Mouse (Mus musculus): Measurements from ENCODE around the gene Tbx3. TPM values are rescaled to one million over a fixed set of nuclear protein-coding genes. Genes with fewer than 3 reads are reported as not detected.
A peak's percentile ranks its signal among the peaks of the same experiment; 100 is the strongest.

Gene Tbx3
- polyA plus RNA-seq, 1 experiment from 2014 or later, result 37.5 TPM

- 59% methylated on average over 2 of the region's 2 CpGs for WGBS
- Histone ChIP-seq H3K4me2 (ENCODE audit: low read depth, low read length) (no peak overlapping the region), H3K9ac (ENCODE audit: low read depth, low read length) (no peak overlapping the region), H3K4me1 (ENCODE audit: control insufficient read depth, insufficient read depth, low read length) (peaks cover 5% of the 10 kb centered on the region; the same call in 1 of the 2 replicates), H3K4me3 (ENCODE audit: low read length) (no peak overlapping the region), H3K36me3 (ENCODE audit: control insufficient read depth, insufficient read depth, low read length) (no peaks in the 10 kb centered on the region), H3K27ac (ENCODE audit: low read length) (no peak overlapping the region), H3K27me3 (replicated peaks; ENCODE audit: control insufficient read depth, insufficient read depth, low read length) (no peaks in the 10 kb centered on the region), H3K9me3 (ENCODE audit: control insufficient read depth, low read length) (no peaks in the 10 kb centered on the region)
- 0 out of 2 replicates have a peak, but pooled peaks have one; percentile 27 for ATAC-seq
Observed at GRCm38 (mm10) chr5:119634861-119635260, 35.6 kb upstream of the Tbx3 start.

- no peak for ATAC-seq
- no peak overlapping the region for H3K27ac ChIP-seq (ENCODE audit: low read length)
- no peaks in the 10 kb centered on the region for H3K27me3 ChIP-seq (replicated peaks; ENCODE audit: control insufficient read depth, insufficient read depth, low read length)
- no peak overlapping the region for H3K4me2 ChIP-seq (ENCODE audit: low read depth, low read length)
- H3K4me3 ChIP-seq (ENCODE audit: low read length), result no peak overlapping the region
- H3K9ac ChIP-seq (ENCODE audit: low read depth, low read length), result no peak overlapping the region
- no peaks in the 10 kb centered on the region for H3K9me3 ChIP-seq (ENCODE audit: control insufficient read depth, low read length)
- H3K36me3 ChIP-seq (ENCODE audit: control insufficient read depth, insufficient read depth, low read length), result no peaks in the 10 kb centered on the region
- H3K4me1 ChIP-seq (ENCODE audit: control insufficient read depth, insufficient read depth, low read length), result peaks cover 5% of the 10 kb centered on the region; the same call in 1 of the 2 replicates
- WGBS, result 35% methylated on average over 12 of the region's 12 CpGs
Observed at GRCm38 (mm10) chr5:119638300-119638699, 32.2 kb upstream of the Tbx3 start.

- Histone ChIP-seq H3K27ac (ENCODE audit: low read length) (no peak overlapping the region), H3K4me2 (ENCODE audit: low read depth, low read length) (no peak overlapping the region), H3K27me3 (replicated peaks; ENCODE audit: control insufficient read depth, insufficient read depth, low read length) (no peaks in the 10 kb centered on the region), H3K4me3 (ENCODE audit: low read length) (no peak overlapping the region), H3K9ac (ENCODE audit: low read depth, low read length) (no peak overlapping the region), H3K9me3 (ENCODE audit: control insufficient read depth, low read length) (no peaks in the 10 kb centered on the region), H3K4me1 (ENCODE audit: control insufficient read depth, insufficient read depth, low read length) (peaks cover 7% of the 10 kb centered on the region; the same call in 1 of the 2 replicates), H3K36me3 (ENCODE audit: control insufficient read depth, insufficient read depth, low read length) (no peaks in the 10 kb centered on the region)
- ATAC-seq, result no peak
- 61% methylated on average over 9 of the region's 9 CpGs for WGBS
Observed at GRCm38 (mm10) chr5:119641094-119641493, 29.4 kb upstream of the Tbx3 start.

- no peak overlapping the region for H3K9ac ChIP-seq (ENCODE audit: low read depth, low read length)
- H3K36me3 ChIP-seq (ENCODE audit: control insufficient read depth, insufficient read depth, low read length), result no peaks in the 10 kb centered on the region
- H3K4me3 ChIP-seq (ENCODE audit: low read length), result no peak overlapping the region
- no peak for ATAC-seq
- H3K4me2 ChIP-seq (ENCODE audit: low read depth, low read length), result no peak overlapping the region
- no peaks in the 10 kb centered on the region for H3K9me3 ChIP-seq (ENCODE audit: control insufficient read depth, low read length)
- H3K4me1 ChIP-seq (ENCODE audit: control insufficient read depth, insufficient read depth, low read length), result peaks cover 7% of the 10 kb centered on the region; the same call in 1 of the 2 replicates
- WGBS, result 45% methylated on average over 3 of the region's 3 CpGs
- no peaks in the 10 kb centered on the region for H3K27me3 ChIP-seq (replicated peaks; ENCODE audit: control insufficient read depth, insufficient read depth, low read length)
- no peak overlapping the region for H3K27ac ChIP-seq (ENCODE audit: low read length)
Observed at GRCm38 (mm10) chr5:119641714-119642113, 28.8 kb upstream of the Tbx3 start.

GRCm38 (mm10) chr5:119646965-119647364, 23.5 kb upstream of the Tbx3 start:
- H3K36me3 ChIP-seq (ENCODE audit: control insufficient read depth, insufficient read depth, low read length), result no peaks in the 10 kb centered on the region
- no peaks in the 10 kb centered on the region for H3K9me3 ChIP-seq (ENCODE audit: control insufficient read depth, low read length)
- 73% methylated on average over 2 of the region's 2 CpGs for WGBS
- H3K4me2 ChIP-seq (ENCODE audit: low read depth, low read length), result no peak overlapping the region
- H3K9ac ChIP-seq (ENCODE audit: low read depth, low read length), result no peak overlapping the region
- no peaks in the 10 kb centered on the region for H3K27me3 ChIP-seq (replicated peaks; ENCODE audit: control insufficient read depth, insufficient read depth, low read length)
- H3K4me3 ChIP-seq (ENCODE audit: low read length), result no peak overlapping the region
- H3K27ac ChIP-seq (ENCODE audit: low read length), result no peak overlapping the region
- H3K4me1 ChIP-seq (ENCODE audit: control insufficient read depth, insufficient read depth, low read length), result 0 out of 2 replicates have a peak, but pooled peaks cover 3% of the 10 kb centered on the region
- no peak for ATAC-seq

GRCm38 (mm10) chr5:119651135-119651965, 19.1 kb upstream of the Tbx3 start:
- WGBS, result 40% methylated on average over 13 of the region's 13 CpGs
- ATAC-seq, result no peak
- no peak overlapping the region for H3K27ac ChIP-seq (ENCODE audit: low read length)
- H3K4me1 ChIP-seq (ENCODE audit: control insufficient read depth, insufficient read depth, low read length), result no peaks in the 10 kb centered on the region
- no peaks in the 10 kb centered on the region for H3K36me3 ChIP-seq (ENCODE audit: control insufficient read depth, insufficient read depth, low read length)
- H3K9me3 ChIP-seq (ENCODE audit: control insufficient read depth, low read length), result no peaks in the 10 kb centered on the region
- no peak overlapping the region for H3K9ac ChIP-seq (ENCODE audit: low read depth, low read length)
- H3K4me3 ChIP-seq (ENCODE audit: low read length), result no peak overlapping the region
- H3K4me2 ChIP-seq (ENCODE audit: low read depth, low read length), result no peak overlapping the region
- H3K27me3 ChIP-seq (replicated peaks; ENCODE audit: control insufficient read depth, insufficient read depth, low read length), result peaks cover 10% of the 10 kb centered on the region

- Histone ChIP-seq H3K36me3 (ENCODE audit: control insufficient read depth, insufficient read depth, low read length) (no peaks in the 10 kb centered on the region), H3K9ac (ENCODE audit: low read depth, low read length) (no peak overlapping the region), H3K27ac (ENCODE audit: low read length) (no peak overlapping the region), H3K4me3 (ENCODE audit: low read length) (no peak overlapping the region), H3K9me3 (ENCODE audit: control insufficient read depth, low read length) (no peaks in the 10 kb centered on the region), H3K4me2 (ENCODE audit: low read depth, low read length) (no peak overlapping the region), H3K27me3 (replicated peaks; ENCODE audit: control insufficient read depth, insufficient read depth, low read length) (peaks cover 47% of the 10 kb centered on the region), H3K4me1 (ENCODE audit: control insufficient read depth, insufficient read depth, low read length) (no peaks in the 10 kb centered on the region)
- 33% methylated on average over 7 of the region's 7 CpGs for whole genome bisulfite sequencing
- no peak for ATAC-seq
Observed at GRCm38 (mm10) chr5:119656354-119656753, 14.1 kb upstream of the Tbx3 start.

GRCm38 (mm10) chr5:119656856-119657255, 13.6 kb upstream of the Tbx3 start:
- ATAC-seq, result no peak
- Histone ChIP-seq H3K27me3 (replicated peaks; ENCODE audit: control insufficient read depth, insufficient read depth, low read length) (peaks cover 47% of the 10 kb centered on the region), H3K4me1 (ENCODE audit: control insufficient read depth, insufficient read depth, low read length) (no peaks in the 10 kb centered on the region), H3K36me3 (ENCODE audit: control insufficient read depth, insufficient read depth, low read length) (no peaks in the 10 kb centered on the region), H3K9ac (ENCODE audit: low read depth, low read length) (no peak overlapping the region), H3K9me3 (ENCODE audit: control insufficient read depth, low read length) (no peaks in the 10 kb centered on the region), H3K4me2 (ENCODE audit: low read depth, low read length) (no peak overlapping the region), H3K4me3 (ENCODE audit: low read length) (no peak overlapping the region), H3K27ac (ENCODE audit: low read length) (no peak overlapping the region)
- 16% methylated on average over 21 of the region's 21 CpGs for WGBS

- H3K27ac ChIP-seq (ENCODE audit: low read length), result no peak overlapping the region
- H3K4me3 ChIP-seq (ENCODE audit: low read length), result no peak overlapping the region
- no peaks in the 10 kb centered on the region for H3K36me3 ChIP-seq (ENCODE audit: control insufficient read depth, insufficient read depth, low read length)
- no peak overlapping the region for H3K4me2 ChIP-seq (ENCODE audit: low read depth, low read length)
- H3K27me3 ChIP-seq (replicated peaks; ENCODE audit: control insufficient read depth, insufficient read depth, low read length), result peaks cover 51% of the 10 kb centered on the region
- H3K9me3 ChIP-seq (ENCODE audit: control insufficient read depth, low read length), result no peaks in the 10 kb centered on the region
- 14% methylated on average over 6 of the region's 6 CpGs for WGBS
- no peaks in the 10 kb centered on the region for H3K4me1 ChIP-seq (ENCODE audit: control insufficient read depth, insufficient read depth, low read length)
- H3K9ac ChIP-seq (ENCODE audit: low read depth, low read length), result no peak overlapping the region
- no peak for ATAC-seq
Observed at GRCm38 (mm10) chr5:119657362-119657761, 13.1 kb upstream of the Tbx3 start.

Measured in intestine, embryonic 16.5 days (tissue).